Mouse (Mus musculus) Patski (cell line): ENCODE measurements around the gene Mgme1. TPM values are rescaled to one million over a fixed set of nuclear protein-coding genes. Genes with fewer than 3 reads are reported as not detected.

Experiments used
- ATAC-seq: fragments of 100-300 bp; one replicate; pipeline ENCODE4 v1.8.0; 2021
- CTCF ChIA-PET: fragments of 350-600 bp; sonication (Branson Sonifier 250); formaldehyde crosslinking; loops from one replicate; lab custom pipeline; 2022; ENCODE audit warnings: inconsistent platforms; lab: Charles Lee
- POLR2A ChIA-PET: fragments of 350-600 bp; sonication (Branson Sonifier 250); formaldehyde crosslinking; loops from one replicate; lab custom pipeline; 2022; ENCODE audit warnings: antibody characterized with exemption, inconsistent platforms; lab: Charles Lee
- DNase-seq: peaks from one replicate; pipeline ENCODE4 v3.0.0-alpha.2; 2011; ENCODE audit warnings: low read depth, low spot score
- H3K27me3 ChIP-seq: fragments of 371-371 bp; one replicate; pipeline ENCODE4 v1.5.1; 2021
- CTCF ChIP-seq: fragments of 100-300 bp; IDR thresholded peaks from one replicate; pipeline ENCODE4 v1.5.1; 2021
- in situ Hi-C: fragments of 300-500 bp; cut with MboI; formaldehyde crosslinking; loops from 3 replicates; pipeline ENCODE4 v1.11.1; 2018; ENCODE audit warnings: low pct_unique_long_range_greater_than_20kb, mixed read lengths
- polyA plus RNA-seq: library from polyadenylated mRNA; unstranded; gene quantifications from one replicate; pipeline ENCODE4 v1.2.3, GENCODE M21; 2021

The Mgme1 gene
- polyA plus RNA-seq, 1 experiment from 2014 or later = 6.0 TPM

GRCm38 (mm10) chr2:144238341-144238740 lies 32.1 kb upstream of the Mgme1 start:
- CTCF ChIA-PET = no interaction called here
- ATAC-seq = no peak
- POLR2A ChIA-PET = no interaction called here
- no peak for DNase-seq
- in situ Hi-C loops = no loop called here
- no peak for TF ChIP-seq CTCF
- H3K27me3 ChIP-seq = no peaks in the 10 kb centered on the region

DNA sequence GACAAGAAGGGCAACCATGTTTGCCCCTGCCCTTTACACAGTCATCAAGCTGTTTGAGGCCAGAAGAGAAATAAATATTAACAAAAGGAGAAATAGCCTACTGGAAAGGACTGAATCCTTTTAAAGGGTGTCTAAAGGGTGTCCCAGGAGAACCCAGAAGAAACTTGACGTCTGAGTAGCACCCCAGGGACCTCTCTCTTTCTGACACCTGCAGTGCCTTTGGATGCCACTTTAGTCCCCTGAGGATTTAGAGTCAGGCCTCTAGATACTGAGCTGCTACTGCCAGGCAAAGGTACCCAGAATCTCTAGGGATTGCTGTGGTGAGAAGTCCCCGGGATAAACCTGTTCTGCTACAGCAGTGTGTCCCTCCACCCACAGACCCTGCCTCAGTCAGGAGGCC lies 31.1 kb upstream of the Mgme1 start:
- ATAC-seq (no peak), DNase-seq (no peak)
- POLR2A ChIA-PET = no interaction called here
- TF ChIP-seq CTCF = no peak
- CTCF ChIA-PET = no interaction called here
- in situ Hi-C loops = no loop called here
- no peaks in the 10 kb centered on the region for H3K27me3 ChIP-seq

DNA sequence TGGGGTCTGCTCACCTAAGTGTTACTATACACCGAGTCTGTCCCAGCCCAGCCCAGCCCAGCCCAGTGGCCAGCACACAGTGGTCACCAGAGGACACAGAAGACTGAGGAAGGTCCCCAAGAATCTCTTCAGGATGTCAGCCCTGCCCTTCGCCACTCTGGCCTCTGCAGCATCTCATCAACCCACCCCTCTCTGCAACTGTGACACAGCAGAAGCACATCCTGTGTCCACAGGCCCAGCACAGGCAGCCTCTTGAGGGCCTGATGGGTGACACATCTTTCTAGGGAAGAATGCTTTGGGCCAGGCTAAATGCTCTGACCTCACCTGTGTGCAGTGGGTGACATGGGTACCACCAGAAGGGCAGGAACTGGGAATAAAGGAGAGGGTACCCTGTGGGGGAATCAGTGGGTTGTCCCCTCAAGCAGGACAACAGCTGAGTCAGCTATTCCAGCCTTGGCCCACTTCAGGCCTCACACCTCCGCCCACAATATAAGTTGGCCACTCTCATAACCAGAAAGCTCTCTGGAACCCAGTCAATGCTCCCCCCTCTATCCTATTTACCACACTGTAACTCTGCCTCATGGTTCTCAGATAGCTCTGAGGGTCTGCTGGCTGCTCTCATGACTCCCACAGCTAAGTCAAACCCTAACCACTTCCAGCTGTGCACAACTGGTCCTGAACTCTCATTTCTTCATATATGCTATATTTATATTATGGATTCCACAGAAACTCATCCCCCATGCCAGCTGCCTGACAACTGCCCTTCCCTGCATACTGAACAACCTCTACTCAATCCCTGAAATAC lies 30.2 kb upstream of the Mgme1 start:
- ATAC-seq (no peak), DNase-seq (no peak)
- in situ Hi-C loops = no loop called here
- ChIA-PET POLR2A (interaction anchor here (0.6 kb wide), 1 partner anchor 154 kb away, joined by 3 read pairs; no protein-coding TSS in a partner anchor), CTCF (no interaction called here)
- no peak for TF ChIP-seq CTCF
- no peaks in the 10 kb centered on the region for H3K27me3 ChIP-seq

DNA sequence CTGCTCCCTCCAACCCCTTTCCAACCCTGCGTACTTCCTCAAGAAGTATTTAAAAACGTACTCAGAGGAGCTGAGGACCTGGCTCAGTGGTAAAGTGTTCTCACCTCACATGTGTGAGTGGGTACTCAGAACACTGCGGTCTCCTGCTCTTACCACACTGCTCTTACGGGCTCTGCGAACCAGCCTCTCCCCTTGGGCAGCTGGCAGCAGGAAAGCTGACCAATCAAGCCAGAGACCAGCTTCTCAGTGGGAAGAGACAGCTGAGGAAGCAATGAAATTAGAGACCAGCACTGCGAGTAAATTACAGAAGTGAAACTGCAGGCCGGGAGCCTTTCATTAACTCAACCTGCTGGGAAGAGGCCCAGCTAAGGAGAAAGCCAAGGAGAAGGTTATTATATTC lies 25.0 kb upstream of the Mgme1 start:
- ChIA-PET POLR2A (interaction anchor here (1.0 kb wide), 1 partner anchor 18 kb away, joined by 3 read pairs; no protein-coding TSS in a partner anchor), CTCF (interaction anchor here (0.9 to 1.5 kb wide), 2 partner anchors 47 to 380 kb away, joined by 3 to 4 read pairs; no protein-coding TSS in a partner anchor)
- H3K27me3 ChIP-seq = no peaks in the 10 kb centered on the region
- ATAC-seq (no peak), DNase-seq (no peak)
- TF ChIP-seq CTCF = no peak
- in situ Hi-C loops = no loop called here

DNA sequence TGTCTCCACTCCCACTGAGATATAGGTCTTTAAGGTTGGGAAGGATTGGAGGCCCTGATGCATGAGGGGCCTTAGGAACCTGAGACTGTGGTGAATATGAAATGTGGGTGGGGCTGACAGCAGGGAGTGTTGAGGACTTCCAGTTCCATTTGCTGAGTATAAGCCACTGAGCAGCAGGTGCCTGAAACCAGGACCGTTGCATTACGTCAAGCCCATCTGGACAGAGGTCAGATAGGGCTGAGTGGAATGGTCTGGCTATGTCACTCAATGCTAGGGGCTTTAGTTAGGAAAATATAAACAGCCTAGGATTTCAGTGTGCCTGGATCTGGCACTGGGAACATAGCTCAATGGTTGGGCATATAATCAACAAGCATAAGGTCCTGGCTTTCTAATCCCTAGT lies 24.2 kb upstream of the Mgme1 start:
- no peak for DNase-seq
- ChIA-PET CTCF (interaction anchor here (0.9 kb wide), 1 partner anchor 381 kb away, joined by 3 read pairs; no protein-coding TSS in a partner anchor), POLR2A (interaction anchor here (0.6 to 1.0 kb wide), 2 partner anchors 17 to 31 kb away, joined by 3 to 5 read pairs; no protein-coding TSS in a partner anchor)
- no peak for ATAC-seq
- in situ Hi-C loops = no loop called here
- no peaks in the 10 kb centered on the region for H3K27me3 ChIP-seq
- no peak for TF ChIP-seq CTCF

- no peak for TF ChIP-seq CTCF
- DNase-seq (no peak), ATAC-seq (no peak)
- ChIA-PET CTCF (no interaction called here), POLR2A (no interaction called here)
- no peaks in the 10 kb centered on the region for H3K27me3 ChIP-seq
- in situ Hi-C loops = no loop called here
These were observed 23.0 kb upstream of the Mgme1 start for GRCm38 (mm10) chr2:144247337-144247978.

DNA sequence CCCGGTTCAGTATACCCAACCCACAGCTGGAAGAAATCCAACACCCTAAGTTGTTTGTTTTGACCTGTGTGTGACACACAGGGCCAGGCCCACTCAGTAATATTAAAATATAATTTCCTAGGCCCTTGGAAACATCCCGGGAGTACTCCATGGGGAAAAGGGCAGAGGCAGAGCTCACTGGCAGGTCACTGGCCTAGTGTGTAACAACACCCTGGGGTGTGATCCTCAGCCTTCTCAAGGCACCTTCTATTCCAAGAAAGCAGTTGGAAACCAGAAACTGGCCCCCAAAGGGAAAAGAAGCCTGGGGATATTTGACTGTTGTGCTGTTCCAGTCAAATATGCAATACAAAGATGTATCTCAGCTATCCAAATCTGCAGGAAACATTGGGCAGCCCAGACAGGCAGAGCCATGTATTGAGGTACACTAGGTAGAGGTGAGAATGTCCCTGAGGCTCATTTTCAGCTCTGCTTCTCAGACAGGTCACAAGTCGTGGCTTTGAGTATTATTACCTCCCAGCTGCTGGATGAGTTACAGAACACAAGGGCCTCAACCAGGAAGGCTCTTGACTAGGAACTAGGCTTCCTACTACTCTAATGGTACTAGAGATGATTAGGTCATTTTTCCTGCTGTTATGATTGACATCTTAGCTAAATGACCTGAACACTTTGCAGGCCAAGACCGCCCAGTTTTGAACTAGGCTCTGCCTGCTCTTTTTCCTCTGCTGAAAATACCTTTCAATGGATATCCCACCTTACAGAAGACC lies 21.7 kb upstream of the Mgme1 start:
- TF ChIP-seq CTCF = no peak
- ATAC-seq (no peak), DNase-seq (no peak)
- in situ Hi-C loops = no loop called here
- CTCF ChIA-PET = interaction anchor here (0.6 kb wide), 1 partner anchor 186 kb away, joined by 3 read pairs; no protein-coding TSS in a partner anchor
- POLR2A ChIA-PET = no interaction called here
- H3K27me3 ChIP-seq = no peaks in the 10 kb centered on the region

DNA sequence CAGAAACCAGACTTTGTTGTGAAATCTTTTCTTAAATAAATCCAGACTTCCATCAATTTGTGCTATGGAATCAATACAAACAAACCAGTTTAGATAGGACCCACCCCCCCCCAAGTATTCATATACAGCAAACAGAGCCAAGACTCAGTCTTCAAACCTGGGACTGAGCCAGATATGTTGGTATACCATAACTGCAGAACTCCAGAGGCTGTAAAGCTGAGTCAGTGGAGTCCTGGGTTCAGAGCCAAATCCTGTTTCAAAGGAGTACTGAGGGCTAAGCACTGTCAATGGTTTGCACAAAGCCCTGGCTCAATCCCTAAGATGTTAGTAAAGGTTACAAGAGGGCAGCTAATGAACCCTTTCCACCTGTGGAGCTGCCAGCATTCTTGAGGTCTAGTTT lies 20.4 kb upstream of the Mgme1 start:
- no peak for TF ChIP-seq CTCF
- POLR2A ChIA-PET = no interaction called here
- no peaks in the 10 kb centered on the region for H3K27me3 ChIP-seq
- CTCF ChIA-PET = no interaction called here
- ATAC-seq (no peak), DNase-seq (no peak)
- in situ Hi-C loops = no loop called here

GRCm38 (mm10) chr2:144262837-144263236 lies 7.6 kb upstream of the Mgme1 start:
- in situ Hi-C loops = no loop called here
- TF ChIP-seq CTCF = no peak
- DNase-seq (no peak), ATAC-seq (no peak)
- H3K27me3 ChIP-seq = no peaks in the 10 kb centered on the region
- ChIA-PET POLR2A (no interaction called here), CTCF (interaction anchor here (1.7 kb wide), 1 partner anchor 8 kb away, joined by 4 read pairs; no protein-coding TSS in a partner anchor)

DNA sequence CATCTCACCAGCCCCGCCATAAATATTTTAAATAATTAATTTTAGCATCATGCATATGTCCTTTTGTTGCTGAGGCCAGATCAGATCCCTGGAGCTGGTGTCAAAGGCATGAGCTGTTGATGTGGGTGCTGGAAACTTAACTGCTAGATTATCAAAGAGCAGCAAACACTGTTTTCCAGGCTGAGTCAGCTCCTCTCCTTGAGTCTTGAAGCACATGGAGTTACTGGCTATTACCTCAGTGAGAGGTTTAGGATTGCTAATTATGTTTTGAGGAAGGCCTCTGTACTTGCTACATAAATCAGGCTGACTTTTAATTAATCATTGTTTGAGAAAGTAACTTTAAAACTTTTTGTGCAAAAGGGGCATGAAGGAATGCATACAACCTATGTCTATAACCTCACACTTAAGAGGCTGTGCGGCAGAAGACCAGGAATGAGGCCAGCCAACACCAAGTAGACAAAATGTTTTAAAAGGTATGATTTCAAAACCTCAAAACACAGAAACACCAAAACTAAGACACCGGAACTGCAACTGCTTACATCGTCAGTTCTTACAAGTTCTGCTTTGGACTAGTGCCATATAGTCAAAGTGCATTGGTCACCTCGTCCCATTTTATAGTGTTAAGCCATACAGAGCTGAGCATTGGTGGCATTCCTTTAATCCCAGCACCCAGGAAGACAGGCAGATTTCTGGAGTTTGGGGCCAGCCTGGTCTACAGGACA lies 5.9 kb upstream of the Mgme1 start:
- ChIA-PET CTCF (interaction anchor here (1.3 to 1.7 kb wide), 2 partner anchors 10 to 253 kb away, joined by 3 to 4 read pairs; partner anchors contain the start of gene Rrbp1), POLR2A (interaction anchor here (0.7 kb wide), 1 partner anchor 35 kb away, joined by 3 read pairs; no protein-coding TSS in a partner anchor)
- DNase-seq (no peak), ATAC-seq (peak; percentile 59)
- no peaks in the 10 kb centered on the region for H3K27me3 ChIP-seq
- no peak for TF ChIP-seq CTCF
- in situ Hi-C loops = no loop called here
